Mouse (Mus musculus) urinary bladder, adult 2 months (tissue): ENCODE data around the gene Faah. TPM values are rescaled to one million over a fixed set of nuclear protein-coding genes. Genes with fewer than 3 reads are reported as not detected.

ENCODE experiments used
- DNase-seq: peaks from one replicate; pipeline ENCODE4 v3.0.0; 2022; ENCODE audit warnings: low spot score
- polyA plus RNA-seq: library from polyadenylated mRNA; depleted of rRNA; stranded (reverse); fragments of >200 nt; gene quantifications from 2 replicates; pipeline ENCODE4 v1.2.3, GENCODE M21; 2012

Gene Faah
- polyA plus RNA-seq, 1 experiment, result 14.2 TPM

GRCm38 (mm10) chr4:116000671-116001070 lies 17.1 kb downstream of the Faah start:
- no peak for DNase-seq

- DNase-seq, result no peak
Observed at GRCm38 (mm10) chr4:115996729-115997128, 21.0 kb downstream of the Faah start.

GRCm38 (mm10) chr4:115995376-115995730 lies 22.4 kb downstream of the Faah start:
- DNase-seq, result no peak

- DNase-seq, result no peak
Observed at GRCm38 (mm10) chr4:115994662-115995375, 22.9 kb downstream of the Faah start.

- DNase-seq, result no peak
Observed at GRCm38 (mm10) chr4:115989382-115989781, 28.3 kb downstream of the Faah start.

GRCm38 (mm10) chr4:115987858-115988530 lies 29.7 kb downstream of the Faah start:
- no peak for DNase-seq

- DNase-seq, result no peak
Observed at GRCm38 (mm10) chr4:115987436-115987835, 30.3 kb downstream of the Faah start.

GRCm38 (mm10) chr4:115984967-115985366 lies 32.8 kb downstream of the Faah start:
- no peak for DNase-seq

GRCm38 (mm10) chr4:115984111-115984510 lies 33.6 kb downstream of the Faah start:
- peak; percentile 68 for DNase-seq

- no peak for DNase-seq
Observed at GRCm38 (mm10) chr4:115980676-115981075, 37.0 kb downstream of the Faah start.

GRCm38 (mm10) chr4:115979437-115979836 lies 38.3 kb downstream of the Faah start:
- no peak for DNase-seq

- no peak for DNase-seq
Observed at GRCm38 (mm10) chr4:115978911-115979310, 38.8 kb downstream of the Faah start.

GRCm38 (mm10) chr4:115972543-115972942 lies 45.2 kb downstream of the Faah start:
- no peak for DNase-seq

GRCm38 (mm10) chr4:115964446-115964845 lies 53.3 kb downstream of the Faah start:
- no peak for DNase-seq

- DNase-seq, result no peak
Observed at GRCm38 (mm10) chr4:115963751-115964150, 54.0 kb downstream of the Faah start.

- DNase-seq, result no peak
Observed at GRCm38 (mm10) chr4:115962671-115963412, 54.9 kb downstream of the Faah start.

- DNase-seq, result no peak
Observed at GRCm38 (mm10) chr4:115961991-115962390, 55.7 kb downstream of the Faah start.

- no peak for DNase-seq
Observed at GRCm38 (mm10) chr4:115959546-115959945, 58.2 kb downstream of the Faah start.

- DNase-seq, result no peak
Observed at GRCm38 (mm10) chr4:115955494-115955775, 62.3 kb downstream of the Faah start.

GRCm38 (mm10) chr4:115954656-115955493 lies 62.9 kb downstream of the Faah start:
- DNase-seq, result no peak

GRCm38 (mm10) chr4:115953559-115953958 lies 64.2 kb downstream of the Faah start:
- no peak for DNase-seq

- no peak for DNase-seq
Observed at GRCm38 (mm10) chr4:115952758-115953157, 65.0 kb downstream of the Faah start.
